Mouse (Mus musculus) gastrocnemius, adult 18-20 months (tissue): ENCODE data around the gene Tex48. TPM values are rescaled to one million over a fixed set of nuclear protein-coding genes. Genes with fewer than 3 reads are reported as not detected.

Source experiments
- DNase-seq: peaks from one replicate; pipeline ENCODE4 v3.0.0; 2021; ENCODE audit warnings: low spot score
- total RNA-seq, 2 experiments: library from RNA; stranded (reverse); gene quantifications; 2 replicates each; pipeline ENCODE4 v1.2.3; 2021

The Tex48 gene
- total RNA-seq, 2 experiments from 2014 or later = not detected

DNA sequence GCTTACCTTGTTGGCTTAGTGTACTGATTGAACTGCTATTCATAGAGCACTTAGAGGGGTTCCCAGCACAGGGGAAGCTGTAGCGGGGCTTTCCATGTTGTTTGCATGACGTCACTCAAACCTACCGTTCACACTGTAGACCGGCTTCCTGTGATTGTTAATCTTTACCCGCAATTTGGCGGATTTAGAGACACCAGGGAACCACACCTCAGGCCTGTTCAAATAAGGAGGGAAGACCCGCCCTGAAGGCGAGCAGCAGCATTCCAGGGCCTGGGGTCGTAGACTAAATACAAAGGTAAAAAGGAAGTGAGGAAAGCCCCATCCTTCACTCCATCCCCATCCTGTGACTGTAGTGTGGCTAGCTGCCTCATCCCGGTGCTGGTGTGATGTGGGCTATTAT, 27.0 kb downstream of the Tex48 start:
- DNase-seq = no peak

DNA sequence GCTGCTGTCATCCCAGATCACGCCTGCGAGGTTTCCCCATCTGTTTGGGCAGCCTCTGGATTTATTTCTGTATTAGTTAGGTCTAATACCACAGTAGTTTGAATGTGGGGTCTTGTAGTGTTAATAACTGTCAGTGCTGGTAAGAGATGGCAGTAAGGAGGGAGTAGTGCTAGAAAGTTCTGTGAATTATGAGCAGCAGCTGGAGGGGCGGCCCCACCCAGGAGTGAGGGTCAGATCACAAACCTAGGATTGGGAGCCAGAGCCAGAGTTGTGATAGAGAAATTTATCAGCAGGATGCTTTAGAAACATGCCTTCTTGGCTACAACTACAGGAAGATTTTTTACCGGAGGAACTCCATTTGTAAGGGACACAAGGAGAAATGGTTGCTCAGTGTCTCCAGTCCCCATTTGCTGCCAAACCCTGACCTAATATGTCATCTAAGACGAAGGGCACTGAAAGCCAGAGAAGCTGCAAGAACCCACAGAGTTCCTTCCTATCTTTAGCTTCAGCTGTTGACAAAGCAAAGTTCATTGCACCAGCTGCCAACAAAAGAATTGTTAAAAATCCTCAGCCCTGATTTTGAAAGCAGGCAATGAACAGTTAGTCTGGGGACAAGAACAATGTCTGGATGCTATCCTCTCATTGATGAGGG, 27.6 kb downstream of the Tex48 start:
- peak; percentile 58 for DNase-seq

- no peak for DNase-seq
Measured at GRCm38 (mm10) chr4:63590538-63590937, 31.7 kb downstream of the Tex48 start.

DNA sequence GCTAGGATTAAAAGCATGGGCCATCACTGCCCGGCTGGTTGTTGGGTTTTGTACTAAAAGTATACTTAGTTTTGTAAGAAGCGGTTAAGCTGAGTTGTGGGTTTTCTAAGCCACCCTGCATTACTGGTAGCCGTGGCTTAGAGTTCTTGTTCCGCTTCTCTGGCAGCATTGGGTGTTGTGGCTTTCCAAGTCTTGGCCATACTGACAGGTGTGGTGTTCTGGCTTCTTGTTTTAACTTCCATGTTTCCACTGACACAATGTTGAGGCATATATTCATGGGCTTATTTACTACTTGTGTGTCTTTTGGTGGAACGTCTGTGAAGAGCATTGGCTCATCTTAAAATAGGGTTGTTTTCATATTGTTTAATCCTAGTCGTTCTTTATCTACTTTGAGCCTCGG, 32.2 kb downstream of the Tex48 start:
- no peak for DNase-seq

GRCm38 (mm10) chr4:63586240-63586639, 36.0 kb downstream of the Tex48 start:
- DNase-seq = no peak

DNA sequence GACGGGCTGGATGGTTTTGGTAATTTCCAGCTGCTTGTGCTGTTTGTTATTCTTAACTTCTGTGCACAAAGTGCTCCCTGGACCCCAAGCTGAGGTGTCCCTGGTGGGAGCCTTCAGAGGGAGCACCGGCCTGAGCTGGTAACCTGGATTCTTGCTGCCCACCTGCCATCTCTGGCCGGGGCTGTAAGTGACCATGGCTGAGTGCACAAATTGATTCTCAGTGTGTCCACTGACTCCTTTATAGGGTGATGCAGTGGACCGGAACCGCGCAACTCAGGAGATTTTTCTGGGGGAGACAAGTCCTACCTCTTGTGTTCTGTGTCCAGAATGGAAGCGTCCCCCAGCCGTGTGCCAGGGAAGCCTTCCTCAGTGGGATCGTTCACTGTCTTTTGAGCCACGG, 37.0 kb downstream of the Tex48 start:
- no peak for DNase-seq

- DNase-seq = no peak
Measured at GRCm38 (mm10) chr4:63582580-63582979, 39.6 kb downstream of the Tex48 start.

DNA sequence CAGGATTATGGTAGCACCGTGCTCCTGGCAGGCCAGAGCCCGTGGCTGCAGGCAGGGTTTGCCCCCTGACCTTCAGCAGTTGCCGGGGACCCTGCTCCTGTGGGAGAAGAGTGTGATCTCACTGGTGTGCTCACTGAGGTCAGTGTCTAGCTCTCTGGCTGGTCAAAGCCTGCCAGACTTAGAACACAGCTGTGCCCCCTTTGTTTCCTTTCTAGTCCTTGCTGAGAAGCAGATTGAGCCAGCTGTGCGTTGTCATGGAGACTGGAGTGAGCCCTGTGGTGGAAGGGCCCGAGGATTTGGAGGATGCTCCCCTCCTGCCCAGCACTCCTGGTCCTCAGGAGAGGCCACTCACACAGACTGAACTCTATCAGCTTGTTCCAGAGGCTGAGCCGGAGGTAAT, 42.1 kb downstream of the Tex48 start:
- DNase-seq = no peak

- no peak for DNase-seq
Measured at GRCm38 (mm10) chr4:63579649-63580048, 42.6 kb downstream of the Tex48 start.

DNA sequence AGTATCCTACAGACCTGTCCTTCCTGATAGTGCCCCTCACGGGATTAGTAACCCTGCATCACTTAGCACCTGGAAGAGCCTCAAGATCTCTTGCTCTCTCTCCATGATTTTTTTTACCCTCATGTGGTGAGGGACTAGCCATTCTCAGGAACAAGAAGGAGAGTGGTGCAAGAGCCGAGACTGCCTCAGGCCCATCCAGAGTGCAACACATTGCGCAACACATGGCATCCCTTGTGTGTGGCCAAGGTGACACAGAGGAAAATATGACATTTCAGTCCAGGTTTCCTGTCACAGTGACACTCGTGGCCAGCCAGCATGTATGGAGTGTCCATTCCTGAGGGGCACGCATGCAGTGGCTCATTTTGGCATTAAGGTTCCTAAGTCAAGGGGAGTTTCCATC, 49.6 kb downstream of the Tex48 start:
- DNase-seq = no peak

DNA sequence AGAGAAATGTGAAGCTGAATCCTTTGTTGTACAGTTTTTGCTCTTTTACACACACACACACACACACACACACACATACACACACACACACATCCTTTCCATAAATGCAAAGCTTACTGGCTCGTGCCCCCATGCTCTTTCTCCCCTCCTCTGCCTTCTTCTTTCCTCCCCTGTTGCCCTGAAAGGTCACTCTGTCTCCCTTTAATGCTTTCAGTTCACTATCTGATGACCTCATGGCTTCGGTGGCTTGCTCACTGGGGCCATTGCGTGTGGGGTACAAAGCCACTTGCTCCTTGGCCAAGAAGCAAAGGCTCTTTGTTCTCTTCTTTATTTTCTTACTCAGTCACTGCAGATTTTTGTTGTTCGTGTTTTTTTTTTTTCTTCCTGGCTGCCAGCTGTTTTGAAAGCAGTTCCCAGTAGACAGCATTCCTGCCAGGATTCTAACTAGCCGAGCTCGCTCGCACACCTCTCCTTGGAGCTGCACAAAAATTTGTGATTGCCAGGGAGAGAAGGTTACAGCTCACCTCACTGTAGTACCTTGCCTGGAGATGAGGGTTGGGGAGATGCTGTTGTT, 51.9 kb downstream of the Tex48 start:
- no peak for DNase-seq

GRCm38 (mm10) chr4:63569322-63569721, 52.9 kb downstream of the Tex48 start:
- DNase-seq = no peak

GRCm38 (mm10) chr4:63567712-63568390, 54.4 kb downstream of the Tex48 start:
- DNase-seq = no peak

GRCm38 (mm10) chr4:63562742-63563141, 59.5 kb downstream of the Tex48 start:
- no peak for DNase-seq

DNA sequence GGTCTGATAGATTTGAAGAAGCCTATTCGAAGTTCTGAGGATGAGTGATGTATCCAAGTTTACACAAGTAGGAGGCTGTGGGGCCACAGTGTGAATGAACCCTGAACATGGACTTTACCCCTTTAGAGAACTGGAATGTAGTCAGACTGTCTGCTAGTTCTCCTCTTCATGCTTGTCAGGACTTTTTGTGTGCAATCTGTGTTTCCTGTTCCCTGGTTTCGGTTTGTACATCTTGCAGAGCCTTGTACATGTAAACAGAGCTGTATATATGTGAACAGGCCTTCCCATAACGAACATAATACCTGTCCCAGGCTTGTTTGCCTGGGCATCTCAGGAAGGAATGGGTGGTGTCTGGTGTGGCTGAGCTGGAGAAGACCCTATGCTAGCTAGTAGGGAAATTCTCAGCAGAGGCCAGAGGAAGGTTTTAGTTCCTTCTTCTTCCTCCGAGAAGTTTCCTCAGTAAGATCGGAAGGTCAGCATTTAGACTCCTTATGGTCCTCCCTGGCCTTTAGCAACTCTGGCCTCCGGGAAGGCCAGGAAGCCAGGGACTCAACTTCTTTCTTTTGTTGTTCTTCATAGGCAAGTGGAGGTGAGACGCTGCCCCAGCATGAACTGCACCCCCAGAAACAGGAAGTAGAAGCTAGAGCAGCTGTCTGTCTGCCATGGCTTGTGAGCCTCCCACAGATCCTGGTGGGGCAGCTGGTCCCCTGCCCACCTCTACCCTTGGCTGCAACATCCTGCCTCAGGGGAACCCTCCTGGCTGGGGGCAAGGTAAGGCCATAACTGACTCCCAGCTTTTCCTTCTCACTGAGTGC, 60.2 kb downstream of the Tex48 start:
- DNase-seq = no peak

DNA sequence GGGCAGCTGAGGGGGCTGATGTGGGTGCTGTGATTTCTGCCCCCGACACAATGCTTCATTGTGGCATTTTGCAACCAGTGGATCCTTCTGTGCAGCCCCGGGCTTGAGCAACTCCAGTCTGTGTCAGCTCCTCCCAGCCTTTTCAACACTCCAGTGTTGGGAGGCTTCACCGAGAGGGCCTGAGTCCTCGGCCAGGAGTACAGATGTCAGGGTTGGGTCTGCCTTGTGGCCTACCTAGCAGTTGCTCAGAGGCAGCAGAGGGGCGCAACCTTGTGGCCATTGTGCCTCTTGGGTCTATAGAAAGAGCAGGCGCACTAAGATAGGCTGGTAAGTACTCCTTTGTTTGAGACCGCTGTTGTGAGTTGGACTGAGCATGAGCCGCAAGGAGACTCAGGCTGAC, 62.1 kb downstream of the Tex48 start:
- no peak for DNase-seq

DNA sequence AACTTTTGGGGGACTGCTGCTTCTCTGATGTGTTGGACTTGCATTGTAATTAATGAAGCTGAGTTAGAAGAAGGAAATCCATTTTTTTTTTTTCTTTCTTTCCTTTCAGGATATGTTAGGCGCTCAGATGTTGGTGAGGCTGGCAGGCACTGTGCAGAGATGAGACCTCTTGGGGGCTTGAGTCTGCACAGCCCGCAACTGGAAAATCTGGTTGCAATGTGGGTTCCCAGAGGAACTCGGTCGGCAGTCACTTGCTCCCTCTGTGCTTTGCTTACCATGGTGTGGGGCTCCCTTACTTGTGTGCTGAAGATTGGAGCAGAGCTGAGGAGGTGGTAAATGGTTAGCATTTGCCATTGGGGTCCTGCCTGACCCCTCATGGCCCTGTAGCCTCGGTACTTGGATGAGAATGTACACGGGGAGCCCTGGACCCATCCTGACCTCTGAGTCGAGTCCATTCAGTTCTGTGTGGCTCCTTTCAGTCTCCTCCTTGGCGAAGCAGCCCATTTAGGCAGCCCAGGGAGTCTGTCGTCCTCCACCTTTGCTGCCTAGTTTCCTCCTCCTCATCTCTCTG, 63.0 kb downstream of the Tex48 start:
- no peak for DNase-seq

GRCm38 (mm10) chr4:63558407-63559081, 63.7 kb downstream of the Tex48 start, which contains the start of gene Tmem268:
Gene Tmem268 (plus strand): TSS chr4:63558781.
- DNase-seq = peak; percentile 75

- DNase-seq = no peak
Measured at GRCm38 (mm10) chr4:63557124-63558059, 64.8 kb downstream of the Tex48 start.
